8 mouse cellular contexts compared by ENCODE assay signal in genomic region chr11:67922755-67923125, GRCm38 (mm10). TPM values are rescaled to one million over a fixed set of nuclear protein-coding genes. Genes with fewer than 3 reads are reported as not detected.
DNase-seq lines count a peak whose midpoint lies in the region; ATAC-seq and TF ChIP-seq lines count a peak whose summit lies in the region.

No protein-coding gene starts in this region.

- DNase-seq in cerebellum, postnatal 10 days: peak; percentile 71 to 82
- no peak for DNase-seq in cerebellum, adult 11-12 months
- DNase-seq in embryonic facial prominence, embryonic 11.5 days (ENCODE audit: low spot score): peak; percentile 86
- peak; percentile 79 to 81 for DNase-seq in heart, adult 2 months
- peak; percentile 89 for DNase-seq in kidney, adult 18-20 months
- peak; percentile 6 for DNase-seq in liver, embryonic 13.5 days
- peak; percentile 62 to 71 for DNase-seq in thymus, postnatal 10 days (ENCODE audit: low spot score in 2 of 2)

- peak; percentile 53 for TF ChIP-seq CTCF in heart, adult 2 months (IDR thresholded peaks at IDR 0.05)

- H3K9ac ChIP-seq in embryonic facial prominence, embryonic 11.5 days (replicated peaks; ENCODE audit: low read length): no peak overlapping the region
- peak overlapping the region; percentile 63; the same call in 1 of the 2 replicates for H3K9ac ChIP-seq in heart, adult 2 months (ENCODE audit: low read depth, low read length)
- no peak overlapping the region for H3K9ac ChIP-seq in liver, embryonic 13.5 days
- no peak overlapping the region for H3K9ac ChIP-seq in neural tube, embryonic 12.5 days

- H3K36me3 ChIP-seq in embryonic facial prominence, embryonic 11.5 days (replicated peaks; ENCODE audit: control insufficient read depth, insufficient read depth, low read depth, low read length): no peaks in the 10 kb centered on the region
- H3K36me3 ChIP-seq in heart, adult 2 months (ENCODE audit: control insufficient read depth, insufficient read depth, low read length): no peaks in the 10 kb centered on the region
- H3K36me3 ChIP-seq in liver, embryonic 13.5 days: no peaks in the 10 kb centered on the region
- H3K36me3 ChIP-seq in neural tube, embryonic 12.5 days: no peaks in the 10 kb centered on the region

- H3K4me2 ChIP-seq in embryonic facial prominence, embryonic 11.5 days (ENCODE audit: low read depth, low read length): peak overlapping the region; percentile 100
- peak overlapping the region; percentile 84 for H3K4me2 ChIP-seq in liver, embryonic 13.5 days
- peak overlapping the region; percentile 100 for H3K4me2 ChIP-seq in neural tube, embryonic 12.5 days (replicated peaks)

- peak overlapping the region; percentile 75 for H3K4me3 ChIP-seq in embryonic facial prominence, embryonic 11.5 days (ENCODE audit: low read depth, low read length)
- H3K4me3 ChIP-seq in heart, adult 2 months: peak overlapping the region; percentile 77
- H3K4me3 ChIP-seq in liver, embryonic 13.5 days (replicated peaks): peak overlapping the region; percentile 61
- H3K4me3 ChIP-seq in neural tube, embryonic 12.5 days: peak overlapping the region; percentile 77

- no peaks in the 10 kb centered on the region for H3K9me3 ChIP-seq in embryonic facial prominence, embryonic 11.5 days (replicated peaks; ENCODE audit: control insufficient read depth, low read length)
- H3K9me3 ChIP-seq in liver, embryonic 13.5 days (replicated peaks): no peaks in the 10 kb centered on the region
- no peaks in the 10 kb centered on the region for H3K9me3 ChIP-seq in neural tube, embryonic 12.5 days

- H3K27me3 ChIP-seq in embryonic facial prominence, embryonic 11.5 days (ENCODE audit: control insufficient read depth, insufficient read depth, low read length): peaks cover 18% of the 10 kb centered on the region
- no peaks in the 10 kb centered on the region for H3K27me3 ChIP-seq in heart, adult 2 months (ENCODE audit: control insufficient read depth, insufficient read depth, low read length)
- H3K27me3 ChIP-seq in liver, embryonic 13.5 days: peaks cover 40% of the 10 kb centered on the region
- peaks cover 27% of the 10 kb centered on the region for H3K27me3 ChIP-seq in neural tube, embryonic 12.5 days (replicated peaks)

- intact Hi-C loops in heart, adult 2 months (cut with DNase I): loop anchor here (1.0 kb wide), 1 partner anchor 25 kb away; no protein-coding TSS in a partner anchor

- ATAC-seq in embryonic facial prominence, embryonic 11.5 days (replicated peaks; ENCODE audit: insufficient number of reproducible peaks, low FRiP score, low TSS enrichment, low read depth): peak; percentile 84
- peak; percentile 60 for ATAC-seq in liver, embryonic 13.5 days (ENCODE audit: low read depth)
- peak; percentile 71 for ATAC-seq in neural tube, embryonic 12.5 days (ENCODE audit: low FRiP score, low read depth)

- no peaks in the 10 kb centered on the region; the same call in 1 of the 2 replicates for H3K4me1 ChIP-seq in embryonic facial prominence, embryonic 11.5 days (ENCODE audit: control insufficient read depth, insufficient read depth, low read length)
- H3K4me1 ChIP-seq in heart, adult 2 months (ENCODE audit: control insufficient read depth, insufficient read depth, low read length): peaks cover 6% of the 10 kb centered on the region
- H3K4me1 ChIP-seq in liver, embryonic 13.5 days (replicated peaks): peaks cover 15% of the 10 kb centered on the region
- peaks cover 11% of the 10 kb centered on the region for H3K4me1 ChIP-seq in neural tube, embryonic 12.5 days

- H3K27ac ChIP-seq in embryonic facial prominence, embryonic 11.5 days (replicated peaks; ENCODE audit: low read depth, low read length): no peak overlapping the region
- peak overlapping the region; percentile 89 for H3K27ac ChIP-seq in heart, adult 2 months
- no peak overlapping the region for H3K27ac ChIP-seq in liver, embryonic 13.5 days
- no peak overlapping the region for H3K27ac ChIP-seq in neural tube, embryonic 12.5 days

- no peaks in the 10 kb centered on the region for H3K79me2 ChIP-seq in heart, adult 2 months (replicated peaks; ENCODE audit: control insufficient read depth, insufficient read depth, low read length)

- WGBS in embryonic facial prominence, embryonic 11.5 days: under 1% methylated on average over 12 of the region's 12 CpGs
- 3% methylated on average over 12 of the region's 12 CpGs for WGBS in heart, adult 2 months
- under 1% methylated on average over 12 of the region's 12 CpGs for WGBS in liver, embryonic 13.5 days (ENCODE audit: insufficient replicate concordance)
- 0% methylated on average over 12 of the region's 12 CpGs for WGBS in neural tube, embryonic 12.5 days

- no peak for TF ChIP-seq EP300 in heart, adult 2 months (IDR thresholded peaks at IDR 0.05; ENCODE audit: insufficient read depth, low read depth, low read length)

- TF ChIP-seq POLR2A in heart, adult 2 months (IDR thresholded peaks at IDR 0.05; ENCODE audit: insufficient read depth, low read depth, low read length): no peak

RNA-seq across cellular contexts. Expression of gene Usp43, which starts 0.8 kb away (rescaled TPM):
- polyA plus RNA-seq in embryonic facial prominence, embryonic 11.5 days (2014; fragmentation: Nextera tagmentation; extraction: Ambion mirVana): 0.64 and 0.70 TPM in 2 replicates
- total RNA-seq in heart, adult 2 months (2021): 1 to 10 TPM; 1.6 to 1.7 TPM
- 1.1 and 1.4 TPM in 2 replicates for polyA plus RNA-seq in heart, adult 2 months (2012; rRNA removed)
- 0.02 TPM in 1 of 2 replicates, not detected in the other for polyA plus RNA-seq in liver, embryonic 13.5 days (2015; fragmentation: Nextera tagmentation; extraction: Ambion mirVana)
- 0.72 and 0.91 TPM in 2 replicates for polyA plus RNA-seq in neural tube, embryonic 12.5 days (2016; fragmentation: Nextera tagmentation; extraction: Ambion mirVana)

RNA-seq across cellular contexts. Expression of gene Cfap52, which starts 42.7 kb away (rescaled TPM):
- 0.33 TPM in 1 of 2 replicates, not detected in the other for polyA plus RNA-seq in embryonic facial prominence, embryonic 11.5 days (2014; fragmentation: Nextera tagmentation; extraction: Ambion mirVana)
- not detected for total RNA-seq in heart, adult 2 months (2021)
- 0.12 and 0.64 TPM in 2 replicates for polyA plus RNA-seq in heart, adult 2 months (2012; rRNA removed)
- polyA plus RNA-seq in liver, embryonic 13.5 days (2015; fragmentation: Nextera tagmentation; extraction: Ambion mirVana): not detected in 2 replicates
- 0.81 and 0.86 TPM in 2 replicates for polyA plus RNA-seq in neural tube, embryonic 12.5 days (2016; fragmentation: Nextera tagmentation; extraction: Ambion mirVana)

RNA-seq across cellular contexts. Expression of gene Stx8, which starts 43.3 kb away (rescaled TPM):
- polyA plus RNA-seq in embryonic facial prominence, embryonic 11.5 days (2014; fragmentation: Nextera tagmentation; extraction: Ambion mirVana): 55.2 and 60.9 TPM in 2 replicates
- 10 to 100 TPM; 22.6 to 29.1 TPM for total RNA-seq in heart, adult 2 months (2021)
- 6.7 and 10.2 TPM in 2 replicates for polyA plus RNA-seq in heart, adult 2 months (2012; rRNA removed)
- polyA plus RNA-seq in liver, embryonic 13.5 days (2015; fragmentation: Nextera tagmentation; extraction: Ambion mirVana): 23.4 and 32.5 TPM in 2 replicates
- 68.0 and 69.0 TPM in 2 replicates for polyA plus RNA-seq in neural tube, embryonic 12.5 days (2016; fragmentation: Nextera tagmentation; extraction: Ambion mirVana)
